Mouse (Mus musculus) cortical plate, adult 2 months (tissue): ENCODE measurements around the gene Gjb4. TPM values are rescaled to one million over a fixed set of nuclear protein-coding genes. Genes with fewer than 3 reads are reported as not detected.

Source experiments
- H3K27ac ChIP-seq: fragments of 200-500 bp; 2 replicates; pipeline ENCODE4 v1.5.1; 2012; ENCODE audit warnings: low read length, control low read depth, inconsistent platforms; ENCODE audit not compliant: insufficient read depth
- H3K4me1 ChIP-seq: fragments of 200-500 bp; 2 replicates; pipeline ENCODE4 v1.6.1; 2011; ENCODE audit warnings: low read length; ENCODE audit not compliant: control insufficient read depth, insufficient read depth
- H3K4me3 ChIP-seq: fragments of 200-500 bp; 2 replicates; pipeline ENCODE4 v1.5.1; 2011; ENCODE audit warnings: mild to moderate bottlenecking, low read length, control low read depth; ENCODE audit not compliant: insufficient read depth
- CTCF ChIP-seq: fragments of 200-500 bp; IDR thresholded peaks from 2 replicates; pipeline ENCODE4 v1.5.1; 2011; ENCODE audit warnings: mild to moderate bottlenecking, control low read depth, low read length; ENCODE audit not compliant: insufficient read depth; ENCODE audit errors: extremely low read depth
- POLR2A ChIP-seq: fragments of 200-500 bp; IDR thresholded peaks from 2 replicates; pipeline ENCODE4 v1.6.1; 2011; ENCODE audit warnings: mild to moderate bottlenecking, low read length, control low read depth; ENCODE audit not compliant: insufficient read depth; ENCODE audit errors: extremely low read depth
- polyA plus RNA-seq: library from polyadenylated mRNA; depleted of rRNA; stranded (reverse); fragments of >200 nt; gene quantifications from 2 replicates; pipeline ENCODE4 v1.2.3, GENCODE M21; 2012; rRNA removed

Gene Gjb4
- not detected in 2 replicates for polyA plus RNA-seq

DNA sequence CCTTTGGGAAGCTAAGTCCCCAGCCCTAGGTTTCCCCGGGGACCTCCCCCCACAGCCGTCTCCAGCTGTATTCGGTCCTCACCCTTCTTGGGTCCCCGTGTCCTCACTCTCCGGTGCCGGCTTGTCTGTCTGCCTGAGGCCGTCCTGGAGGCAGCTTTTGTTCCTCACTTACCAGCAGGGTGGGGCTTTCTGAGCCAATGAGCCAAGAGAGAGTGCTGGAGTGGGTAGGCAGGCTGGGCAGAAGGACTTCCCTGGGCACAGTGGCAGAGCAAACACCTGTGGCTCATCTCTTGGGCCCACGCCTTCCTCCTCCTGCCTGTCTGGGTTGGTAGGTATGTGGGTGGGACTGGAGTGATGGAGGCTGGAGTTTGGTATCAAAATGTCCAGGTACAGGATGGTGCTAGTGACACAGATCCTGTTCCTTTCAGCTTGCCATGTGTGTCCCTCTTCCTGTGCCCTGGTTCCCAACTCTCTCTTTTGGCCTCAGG is at the start of gene Gjb4:
Gene Gjb4 (minus strand): TSS at position 131 of the 488 bp plus-strand sequence.
- TF ChIP-seq POLR2A (no peak), CTCF (no peak)
- H3K27ac ChIP-seq, result no peak within 1 kb of the TSS
- H3K4me3 ChIP-seq, result no peak within 1 kb of the TSS
- H3K4me1 ChIP-seq, result no peaks in the 10 kb centered on the region

DNA sequence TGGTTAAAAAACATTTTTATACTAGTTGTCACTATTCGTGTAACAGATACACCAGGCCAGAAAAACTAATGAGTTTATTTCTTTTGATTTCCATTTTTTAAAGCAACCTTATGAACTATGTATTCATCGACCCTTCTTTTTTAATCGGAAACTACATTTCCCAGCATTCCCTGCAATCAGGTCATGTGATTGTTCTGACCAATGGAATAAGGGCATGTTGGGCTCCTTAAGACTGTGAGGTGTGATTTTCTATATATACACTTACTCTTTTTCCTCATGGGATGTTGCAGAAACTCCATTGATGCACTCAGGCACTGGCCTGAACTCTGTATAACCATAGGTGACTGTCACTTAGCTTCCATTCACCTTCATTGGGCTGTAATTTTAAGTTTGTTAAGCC is 48.7 kb upstream of the Gjb4 start:
- no peak overlapping the region for H3K4me3 ChIP-seq
- H3K27ac ChIP-seq, result no peak overlapping the region
- TF ChIP-seq POLR2A, result no peak
- no peak for TF ChIP-seq CTCF
- 0 out of 2 replicates have a peak, but pooled peaks cover 2% of the 10 kb centered on the region for H3K4me1 ChIP-seq

DNA sequence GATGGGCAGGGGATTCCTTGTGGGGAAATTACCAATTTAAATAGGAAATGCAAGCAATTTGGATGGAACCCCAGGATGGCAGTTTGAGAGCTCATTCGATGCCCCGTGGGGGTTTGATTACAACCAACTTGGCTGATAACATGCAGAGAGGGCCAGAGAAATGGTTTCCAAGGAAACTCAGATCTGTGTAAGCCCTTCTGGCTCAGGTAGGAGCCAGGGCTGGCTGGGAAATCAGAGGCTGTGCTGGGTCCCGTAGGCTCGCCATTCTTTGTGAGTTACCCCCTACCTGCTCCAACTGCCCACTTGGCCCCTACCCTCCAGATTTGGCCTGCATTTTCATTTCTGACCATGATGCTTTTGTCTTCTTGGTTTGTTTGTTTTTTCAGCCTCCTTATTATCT is 48.3 kb upstream of the Gjb4 start:
- no peak overlapping the region for H3K27ac ChIP-seq
- TF ChIP-seq POLR2A, result no peak
- no peak for TF ChIP-seq CTCF
- 0 out of 2 replicates have a peak, but pooled peaks cover 2% of the 10 kb centered on the region for H3K4me1 ChIP-seq
- H3K4me3 ChIP-seq, result no peak overlapping the region

DNA sequence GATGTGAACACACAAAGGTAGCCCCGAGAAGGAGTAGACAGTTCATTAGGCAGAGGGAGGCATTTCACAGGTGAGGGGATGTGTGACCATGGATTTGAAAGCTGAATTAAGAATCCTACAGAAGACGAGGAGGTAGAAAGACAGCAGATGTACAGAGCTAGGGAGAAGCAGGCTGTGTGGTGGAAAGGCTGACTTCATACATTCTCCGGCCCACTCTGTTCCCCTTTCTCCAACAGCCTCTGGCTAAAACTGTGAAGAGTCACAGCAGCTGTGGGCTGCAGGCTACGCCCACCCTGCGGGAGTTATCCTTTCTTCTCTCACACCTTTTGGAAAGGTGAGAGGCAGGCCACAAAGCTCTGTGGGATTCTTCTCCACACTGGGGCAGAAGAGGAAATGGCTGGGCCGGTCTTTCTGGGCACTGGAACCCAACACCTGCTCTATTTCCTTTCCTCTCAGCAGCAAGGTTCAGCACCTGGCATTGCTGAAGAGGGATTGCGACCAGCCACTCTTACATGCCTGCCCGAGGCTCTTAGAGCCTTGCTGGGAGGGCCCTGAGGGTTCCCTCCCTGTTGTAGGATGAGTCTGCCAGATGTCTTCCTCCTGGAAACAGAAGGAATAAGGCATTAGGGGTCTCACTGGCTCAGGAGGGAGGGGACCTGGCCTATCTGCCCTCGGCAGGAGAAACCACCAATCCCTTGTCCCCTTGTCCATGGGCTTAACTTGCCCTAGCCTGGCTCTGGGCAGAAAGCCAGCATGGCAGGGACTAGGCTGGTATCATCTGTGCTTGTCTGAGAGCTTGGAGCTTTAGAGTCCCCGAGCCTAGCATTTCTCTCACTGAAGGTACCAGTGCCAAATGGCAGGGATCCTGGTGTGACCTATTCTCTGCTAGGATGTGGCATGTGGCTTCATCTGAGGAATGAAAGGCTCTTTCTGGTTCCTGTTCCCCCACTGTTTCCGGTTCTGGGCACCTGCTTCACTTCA is 46.6 kb upstream of the Gjb4 start:
- Histone ChIP-seq H3K4me1 (0 out of 2 replicates have a peak, but pooled peaks cover 2% of the 10 kb centered on the region), H3K27ac (no peak overlapping the region), H3K4me3 (no peak overlapping the region)
- TF ChIP-seq POLR2A (no peak), CTCF (no peak)

DNA sequence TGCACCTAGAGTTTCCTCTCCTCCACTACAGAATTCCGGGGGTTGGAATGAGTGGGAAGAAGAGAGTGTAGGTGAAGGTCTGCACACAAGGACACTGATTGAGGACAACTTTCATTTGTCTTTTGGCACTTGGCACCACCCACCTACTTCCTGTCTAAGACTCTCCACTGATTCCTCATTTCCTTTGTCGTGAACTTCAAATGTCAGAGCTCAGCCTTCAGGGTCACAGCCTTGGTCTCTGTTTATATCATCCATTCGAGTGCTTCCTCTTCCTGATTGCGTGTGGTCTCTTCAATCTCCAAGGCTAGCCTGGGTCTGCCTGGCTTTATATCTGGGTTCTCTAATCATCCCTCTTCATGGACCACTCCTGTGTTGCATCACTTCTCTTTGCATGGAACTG is 41.7 kb upstream of the Gjb4 start:
- Histone ChIP-seq H3K4me1 (0 out of 2 replicates have a peak, but pooled peaks cover 2% of the 10 kb centered on the region), H3K27ac (no peak overlapping the region), H3K4me3 (no peak overlapping the region)
- no peak for TF ChIP-seq POLR2A
- TF ChIP-seq CTCF, result no peak

DNA sequence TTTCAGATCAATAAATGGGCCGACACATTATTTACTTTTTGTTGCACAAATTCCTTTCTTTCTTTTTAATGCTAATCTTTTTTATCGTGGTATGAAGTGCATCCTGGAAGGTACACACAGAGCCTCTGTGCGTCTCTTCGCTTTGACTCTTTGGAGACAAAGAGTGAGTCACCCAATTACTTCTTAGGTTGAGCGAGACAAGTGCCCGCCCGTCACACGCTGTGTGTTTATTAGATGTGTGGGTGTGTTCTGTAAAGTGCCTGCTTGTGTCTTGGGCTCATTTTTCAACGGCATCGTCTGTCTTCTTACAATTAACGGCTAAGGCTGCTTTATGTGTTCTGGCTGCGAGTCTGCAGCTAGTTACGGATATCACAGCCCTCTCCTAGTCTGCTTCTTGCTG is 35.8 kb upstream of the Gjb4 start:
- Histone ChIP-seq H3K4me3 (no peak overlapping the region), H3K27ac (no peak overlapping the region), H3K4me1 (no peaks in the 10 kb centered on the region; the same call in 1 of the 2 replicates)
- TF ChIP-seq POLR2A (no peak), CTCF (no peak)

DNA sequence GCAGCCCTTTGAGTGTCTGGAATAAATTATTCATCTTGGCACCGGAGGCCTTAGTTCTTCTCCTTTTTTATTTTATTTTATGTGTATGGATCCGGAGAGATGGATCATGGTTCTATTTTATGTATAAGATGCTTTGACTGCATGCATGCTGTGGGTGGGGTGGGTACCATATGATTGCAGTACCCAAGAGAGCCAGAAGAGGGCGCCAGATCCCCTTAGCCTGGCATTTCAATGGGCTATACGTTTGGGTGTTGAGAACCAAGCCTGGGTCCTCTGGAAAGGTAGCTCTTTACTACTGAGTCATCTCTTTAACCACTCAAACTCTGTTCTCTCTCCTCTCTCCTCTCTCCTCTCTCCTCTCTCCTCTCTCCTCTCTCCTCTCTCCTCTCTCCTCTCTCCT is 23.5 kb upstream of the Gjb4 start:
- Histone ChIP-seq H3K4me1 (no peaks in the 10 kb centered on the region), H3K4me3 (no peak overlapping the region), H3K27ac (no peak overlapping the region)
- TF ChIP-seq POLR2A (no peak), CTCF (peak; percentile 34; the same call in 1 of the 2 replicates)

DNA sequence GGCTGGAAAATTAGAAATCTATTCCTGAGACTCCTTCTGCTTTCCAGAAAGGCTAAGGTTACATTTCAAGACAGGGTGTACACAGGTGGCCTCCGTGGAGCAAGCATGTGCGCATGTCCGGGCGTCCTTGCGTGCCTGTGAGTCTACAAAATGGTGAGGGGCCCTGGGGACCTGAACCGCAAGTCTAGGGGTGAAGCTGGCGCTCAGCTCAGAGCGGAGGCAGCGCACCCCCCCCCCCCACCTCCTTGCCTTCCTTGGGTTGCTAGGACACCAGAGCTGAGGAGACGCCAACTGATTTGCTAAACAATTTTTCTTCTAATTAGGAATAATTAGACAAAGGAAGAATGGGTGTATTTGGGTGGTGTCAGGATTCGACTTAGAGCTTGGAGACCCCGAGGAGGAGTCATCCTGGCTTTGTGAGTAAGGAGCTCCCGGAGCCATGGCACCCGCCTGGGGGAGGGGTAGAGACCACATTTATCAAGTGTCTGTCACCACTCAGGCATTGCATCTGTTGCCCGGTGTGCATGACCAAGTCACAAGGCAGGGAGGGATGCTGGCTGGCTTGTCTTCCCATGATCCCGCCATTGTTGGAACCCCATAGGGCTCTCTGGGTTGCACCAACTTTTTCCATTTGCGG is 21.8 kb upstream of the Gjb4 start:
- Histone ChIP-seq H3K4me3 (no peak overlapping the region), H3K27ac (no peak overlapping the region), H3K4me1 (no peaks in the 10 kb centered on the region)
- TF ChIP-seq POLR2A, result no peak
- TF ChIP-seq CTCF, result no peak

DNA sequence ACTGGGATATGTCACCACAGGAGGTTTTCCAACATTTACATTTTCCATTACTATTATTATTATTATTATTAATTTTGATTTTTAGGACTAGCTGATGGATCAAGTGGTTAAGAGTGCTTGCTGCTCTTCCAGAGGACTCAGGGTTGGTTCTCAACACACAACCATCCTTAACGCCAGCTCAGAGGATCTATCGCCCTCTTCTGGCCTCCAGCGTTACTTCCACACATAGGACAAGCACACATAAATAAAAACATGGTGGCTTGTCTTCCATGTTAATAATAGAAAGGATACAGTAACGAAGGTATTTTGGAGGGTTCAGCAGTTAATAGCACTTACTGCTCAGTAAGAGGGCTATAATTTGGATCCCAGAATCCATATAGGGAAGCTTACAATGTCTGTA is 20.8 kb upstream of the Gjb4 start:
- TF ChIP-seq CTCF (no peak), POLR2A (no peak)
- no peak overlapping the region for H3K27ac ChIP-seq
- H3K4me3 ChIP-seq, result no peak overlapping the region
- no peaks in the 10 kb centered on the region for H3K4me1 ChIP-seq

DNA sequence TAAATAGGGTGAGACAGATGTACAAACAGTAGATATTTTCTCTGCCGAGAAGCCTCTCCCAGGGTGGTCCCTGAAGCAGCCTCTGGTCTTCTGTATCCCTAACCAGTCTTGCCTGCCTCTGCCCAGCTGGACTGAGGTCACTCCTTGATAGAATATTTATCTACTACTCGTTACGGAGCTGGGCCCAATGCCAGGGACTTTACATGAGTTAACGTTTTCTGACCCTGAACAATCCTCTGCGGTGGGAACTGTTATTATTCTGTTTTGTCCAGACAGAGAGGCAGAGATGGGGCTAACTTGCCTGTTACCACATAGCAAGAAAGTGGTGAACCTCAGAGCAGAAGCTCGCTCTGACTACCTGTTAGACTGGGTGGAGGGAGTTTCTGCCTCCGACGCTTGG is 19.6 kb upstream of the Gjb4 start:
- Histone ChIP-seq H3K4me1 (no peaks in the 10 kb centered on the region), H3K27ac (no peak overlapping the region), H3K4me3 (no peak overlapping the region)
- no peak for TF ChIP-seq CTCF
